Mouse (Mus musculus) small intestine, adult 2 months (tissue): ENCODE measurements around the gene Creb5. TPM values are rescaled to one million over a fixed set of nuclear protein-coding genes. Genes with fewer than 3 reads are reported as not detected.

Experiments used
- H3K27ac ChIP-seq: fragments of 200-500 bp; 2 replicates; pipeline ENCODE4 v1.5.1; 2012; ENCODE audit warnings: low read depth, low read length, control low read depth, inconsistent platforms; ENCODE audit not compliant: insufficient read depth
- H3K27me3 ChIP-seq: fragments of 200-500 bp; 2 replicates; pipeline ENCODE4 v1.6.1; 2012; ENCODE audit warnings: mild to moderate bottlenecking, moderate library complexity, low read length, inconsistent platforms; ENCODE audit not compliant: control insufficient read depth, insufficient read depth
- H3K36me3 ChIP-seq: fragments of 200-500 bp; 2 replicates; pipeline ENCODE4 v1.6.1; 2012; ENCODE audit warnings: mild to moderate bottlenecking, low read length, control low read depth, inconsistent platforms; ENCODE audit not compliant: control insufficient read depth, insufficient read depth
- H3K4me1 ChIP-seq: fragments of 200-500 bp; 2 replicates; pipeline ENCODE4 v1.6.1; 2012; ENCODE audit warnings: low read length, inconsistent platforms, mixed read lengths; ENCODE audit not compliant: control insufficient read depth, insufficient read depth, insufficient read length
- H3K4me3 ChIP-seq: fragments of 200-500 bp; 2 replicates; pipeline ENCODE4 v1.5.1; 2012; ENCODE audit warnings: low read depth, mild to moderate bottlenecking, control low read depth, inconsistent platforms, low read length, moderate library complexity
- CTCF ChIP-seq: fragments of 200-500 bp; IDR thresholded peaks from 2 replicates; pipeline ENCODE4 v1.5.1; 2012; ENCODE audit warnings: low read depth, mild to moderate bottlenecking, control low read depth, inconsistent platforms, low read length, moderate library complexity, mixed read lengths; ENCODE audit not compliant: insufficient replicate concordance, insufficient read length; ENCODE audit errors: extremely low read depth
- POLR2A ChIP-seq: fragments of 200-500 bp; IDR thresholded peaks from 2 replicates; pipeline ENCODE4 v1.6.1; 2012; ENCODE audit warnings: low read depth, mild to moderate bottlenecking, control low read depth, inconsistent platforms, low read length, moderate library complexity
- WGBS: fragments of 180-500 bp; shearing (Covaris S2); methylation state at CpG from one replicate; pipeline ENCODE4 v1.1.7; 2018; 5-methylcytosine and 5-hydroxymethylcytosine counted together
- polyA plus RNA-seq: library from polyadenylated mRNA; depleted of rRNA; stranded (reverse); fragments of >200 nt; gene quantifications from 2 replicates; pipeline ENCODE4 v1.2.3, GENCODE M21; 2012

The Creb5 gene
- polyA plus RNA-seq, 1 experiment: 1.1 TPM

GRCm38 (mm10) chr6:53605184-53605583, 318.1 kb downstream of the Creb5 start:
- TF ChIP-seq CTCF: no peak
- Histone ChIP-seq H3K4me3 (no peak overlapping the region), H3K27ac (no peak overlapping the region), H3K36me3 (no peaks in the 10 kb centered on the region), H3K27me3 (no peaks in the 10 kb centered on the region), H3K4me1 (no peaks in the 10 kb centered on the region)
- WGBS: 79% methylated on average over 2 of the region's 2 CpGs

DNA sequence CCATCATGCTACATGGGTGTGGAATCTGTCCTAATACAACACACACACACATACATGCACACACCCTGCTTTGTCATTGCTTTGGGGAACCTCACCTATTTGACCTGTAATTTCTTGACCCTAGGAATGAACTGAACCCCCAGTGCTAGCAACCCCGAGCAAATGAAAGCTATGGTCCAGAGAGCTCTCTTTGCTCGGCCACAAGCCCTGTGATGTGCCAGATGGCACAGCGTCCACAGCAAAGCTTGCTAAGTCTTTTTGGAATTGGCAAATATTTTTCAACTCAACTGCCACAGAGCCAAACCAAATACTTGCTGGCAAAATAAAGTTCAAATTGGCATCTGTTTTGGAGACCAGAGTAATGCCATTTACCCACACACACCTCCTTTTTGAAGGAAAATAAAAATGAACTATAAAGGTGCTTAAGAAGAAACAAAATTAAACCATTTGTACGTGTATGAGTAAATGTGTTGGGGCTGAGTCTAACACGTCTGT, 324.4 kb downstream of the Creb5 start:
- WGBS: 83% methylated on average over 5 of the region's 5 CpGs
- Histone ChIP-seq H3K36me3 (no peaks in the 10 kb centered on the region), H3K27me3 (no peaks in the 10 kb centered on the region; the same call in 1 of the 2 replicates), H3K4me3 (no peak overlapping the region), H3K4me1 (no peaks in the 10 kb centered on the region), H3K27ac (no peak overlapping the region)
- TF ChIP-seq CTCF (no peak), POLR2A (no peak)

DNA sequence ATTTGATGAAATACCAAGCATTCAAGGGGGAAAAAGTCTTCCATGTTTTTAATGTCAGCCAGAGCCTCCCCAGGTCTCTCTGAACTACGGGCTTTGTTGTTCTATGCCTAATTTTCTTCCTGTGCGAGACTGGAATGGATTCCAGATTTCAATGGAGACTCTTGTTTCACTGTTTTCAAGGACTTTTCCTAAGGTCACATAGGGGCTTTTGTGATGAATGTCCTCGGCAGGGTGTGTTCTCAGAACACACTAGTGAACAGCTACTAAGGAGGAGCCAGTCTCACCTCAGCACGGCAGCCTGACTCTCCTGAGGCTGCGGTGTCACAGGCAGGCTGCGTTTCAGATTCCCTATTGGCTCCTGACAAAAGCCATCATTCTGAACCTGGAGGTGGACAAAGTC, 325.6 kb downstream of the Creb5 start:
- Histone ChIP-seq H3K27ac (no peak overlapping the region), H3K4me1 (no peaks in the 10 kb centered on the region), H3K4me3 (no peak overlapping the region), H3K36me3 (no peaks in the 10 kb centered on the region), H3K27me3 (no peaks in the 10 kb centered on the region; the same call in 1 of the 2 replicates)
- TF ChIP-seq CTCF: no peak
- WGBS: 59% methylated on average over 6 of the region's 6 CpGs

DNA sequence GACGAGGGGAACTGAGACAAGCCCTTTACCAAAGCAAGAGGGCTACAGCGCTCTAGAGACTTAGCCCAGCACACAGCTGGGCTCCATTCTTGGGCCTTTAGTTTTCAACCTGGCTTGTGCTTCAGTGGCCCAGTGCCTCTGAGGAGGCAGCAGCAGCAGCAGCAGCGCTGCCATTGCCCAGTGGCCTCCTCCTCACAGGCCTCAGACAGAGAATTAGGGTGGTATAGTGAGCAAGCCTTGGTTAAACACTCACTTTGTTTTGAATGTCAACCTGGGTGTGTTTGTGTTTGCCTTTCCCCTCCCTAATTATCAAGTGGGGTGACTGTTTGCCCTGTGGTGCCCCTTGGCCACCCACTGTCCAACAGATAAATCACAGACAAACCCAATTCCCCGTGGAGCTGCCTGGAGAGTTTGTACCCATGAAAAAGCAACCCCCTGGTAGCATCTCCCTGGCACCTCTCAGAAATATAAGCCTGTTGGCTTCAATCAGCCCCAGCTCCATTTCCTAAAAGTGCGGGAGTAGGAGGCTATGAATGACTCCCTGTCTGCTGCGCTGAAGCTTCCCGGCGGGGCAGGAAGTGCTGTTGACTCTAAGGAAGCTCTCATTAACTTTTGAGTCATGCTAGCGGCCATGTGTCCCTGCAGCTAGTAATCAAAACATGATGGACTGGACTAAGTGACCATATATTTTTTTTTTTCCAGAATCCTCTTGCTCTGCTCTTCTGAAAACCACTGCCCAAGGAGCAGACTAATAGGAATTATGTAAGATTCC, 328.6 kb downstream of the Creb5 start:
- no peak for TF ChIP-seq POLR2A
- no peak for TF ChIP-seq CTCF
- 50% methylated on average over 9 of the region's 9 CpGs for WGBS
- Histone ChIP-seq H3K4me1 (no peaks in the 10 kb centered on the region), H3K4me3 (no peak overlapping the region), H3K36me3 (no peaks in the 10 kb centered on the region), H3K27ac (no peak overlapping the region), H3K27me3 (no peaks in the 10 kb centered on the region; the same call in 1 of the 2 replicates)

DNA sequence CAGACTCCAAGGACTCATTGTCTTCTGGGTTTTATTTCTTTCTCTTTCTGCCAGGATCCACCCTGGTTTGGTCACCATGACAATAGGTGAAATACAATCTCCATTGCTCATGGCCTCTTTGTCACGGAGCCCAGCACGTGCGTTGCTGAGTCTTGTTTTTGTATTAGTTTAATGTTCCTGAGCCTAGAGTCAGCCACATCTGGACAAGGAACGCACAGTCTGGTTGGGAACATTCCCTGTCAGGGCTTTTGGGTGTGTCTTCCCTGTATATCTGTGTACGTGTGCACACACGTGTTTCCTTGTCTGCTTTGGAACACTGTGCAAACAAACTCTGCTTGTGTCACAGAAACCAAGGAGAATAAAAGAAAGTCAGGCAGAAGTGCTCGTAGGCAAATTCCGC, 331.1 kb downstream of the Creb5 start:
- Histone ChIP-seq H3K27me3 (no peaks in the 10 kb centered on the region), H3K4me1 (no peaks in the 10 kb centered on the region), H3K27ac (no peak overlapping the region), H3K4me3 (no peak overlapping the region), H3K36me3 (no peaks in the 10 kb centered on the region)
- TF ChIP-seq CTCF (no peak), POLR2A (no peak)
- 49% methylated on average over 8 of the region's 8 CpGs for WGBS

DNA sequence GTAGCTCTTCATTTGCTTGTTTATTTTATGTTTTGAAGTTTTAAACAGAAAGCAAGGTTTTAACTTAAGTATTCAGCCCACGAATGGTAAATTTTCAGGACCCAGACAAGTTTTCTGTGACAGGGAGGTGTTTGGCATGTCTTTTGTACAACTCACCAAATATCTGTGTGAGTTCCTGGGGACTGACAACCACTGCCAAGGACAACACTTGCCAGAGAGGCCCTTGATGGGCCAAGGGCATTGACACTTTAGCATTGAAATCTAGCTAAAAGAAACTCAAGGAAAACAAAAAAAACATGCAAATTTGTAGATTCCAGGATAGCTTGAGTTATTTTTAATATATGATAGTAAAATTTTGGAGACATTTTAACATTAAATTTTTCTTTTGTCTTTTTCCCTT, 332.6 kb downstream of the Creb5 start:
- Histone ChIP-seq H3K4me1 (no peaks in the 10 kb centered on the region), H3K27me3 (no peaks in the 10 kb centered on the region), H3K4me3 (no peak overlapping the region), H3K27ac (no peak overlapping the region), H3K36me3 (no peaks in the 10 kb centered on the region)
- 50% methylated on average over 1 of the region's 1 CpGs for WGBS
- TF ChIP-seq POLR2A (no peak), CTCF (no peak)

GRCm38 (mm10) chr6:53621295-53621694, 334.2 kb downstream of the Creb5 start:
- Histone ChIP-seq H3K4me1 (no peaks in the 10 kb centered on the region), H3K27ac (no peak overlapping the region), H3K36me3 (no peaks in the 10 kb centered on the region), H3K27me3 (no peaks in the 10 kb centered on the region), H3K4me3 (no peak overlapping the region)
- 76% methylated on average over 5 of the region's 5 CpGs for WGBS
- TF ChIP-seq POLR2A (no peak), CTCF (no peak)
